Mouse (Mus musculus) embryonic fibroblast, embryonic 13.5 days (primary cell): ENCODE data around the gene Irx1.

ENCODE experiments used
- CTCF ChIP-seq: IDR thresholded peaks from 2 replicates; pipeline ENCODE4 v1.5.1; 2011; ENCODE audit warnings: mild to moderate bottlenecking, control low read depth, low read length, moderate library complexity, borderline replicate concordance; ENCODE audit not compliant: insufficient read depth
- POLR2A ChIP-seq: IDR thresholded peaks from 2 replicates; pipeline ENCODE4 v1.6.1; 2011; ENCODE audit warnings: low read depth, mild to moderate bottlenecking, control low read depth, low read length, moderate library complexity

DNA sequence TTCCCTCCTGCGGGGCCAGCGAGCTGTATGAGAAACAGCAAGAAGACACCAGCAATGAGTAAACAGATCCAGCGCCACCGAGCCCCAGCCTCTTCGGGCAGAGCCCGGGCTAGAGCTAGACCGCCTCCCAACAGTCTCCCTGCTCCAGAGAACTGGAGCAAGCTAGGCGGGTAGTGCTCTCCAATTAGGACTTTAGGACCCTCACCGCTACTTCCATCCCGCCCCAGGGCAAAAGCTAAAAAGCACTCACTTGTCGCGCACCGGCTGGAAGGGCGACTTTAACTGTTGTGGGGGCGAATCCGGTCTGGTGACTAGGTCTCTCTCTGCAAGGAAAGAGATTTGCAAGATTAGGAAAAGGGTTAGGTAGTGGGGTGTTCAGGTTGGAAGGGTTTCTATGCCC is 4.9 kb downstream of the Irx1 start:
- TF ChIP-seq CTCF (no peak), POLR2A (peak; percentile 24; the same call in 1 of the 2 replicates)
